Mouse (Mus musculus): Measurements from ENCODE around the gene Ctrc. TPM values are rescaled to one million over a fixed set of nuclear protein-coding genes. Genes with fewer than 3 reads are reported as not detected.

Ctrc gene
- not detected for polyA plus RNA-seq (2017; shearing (Covaris generic))

DNA sequence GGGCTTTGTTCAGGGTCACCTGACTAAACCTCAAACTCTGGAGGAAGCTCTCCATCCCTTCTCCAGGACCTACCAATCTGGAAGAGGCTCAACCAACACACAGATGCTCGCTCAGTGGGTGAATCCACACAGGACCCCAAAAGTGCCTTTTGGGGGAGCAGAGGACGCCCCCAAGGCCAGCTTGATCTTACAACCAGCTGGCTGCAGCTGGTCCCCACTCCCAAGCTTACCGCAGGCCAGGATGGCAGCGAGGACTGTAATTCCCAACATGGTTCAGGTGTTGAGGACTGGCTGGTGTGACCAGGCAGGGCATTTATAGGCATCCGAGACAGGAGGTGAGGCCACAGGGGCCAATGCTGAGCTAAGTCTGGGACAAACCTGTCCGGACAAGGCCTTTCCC, at the start of gene Ctrc:
Gene Ctrc, minus strand, starts transcription at position 361 of the 400 bp plus-strand sequence.

DNA sequence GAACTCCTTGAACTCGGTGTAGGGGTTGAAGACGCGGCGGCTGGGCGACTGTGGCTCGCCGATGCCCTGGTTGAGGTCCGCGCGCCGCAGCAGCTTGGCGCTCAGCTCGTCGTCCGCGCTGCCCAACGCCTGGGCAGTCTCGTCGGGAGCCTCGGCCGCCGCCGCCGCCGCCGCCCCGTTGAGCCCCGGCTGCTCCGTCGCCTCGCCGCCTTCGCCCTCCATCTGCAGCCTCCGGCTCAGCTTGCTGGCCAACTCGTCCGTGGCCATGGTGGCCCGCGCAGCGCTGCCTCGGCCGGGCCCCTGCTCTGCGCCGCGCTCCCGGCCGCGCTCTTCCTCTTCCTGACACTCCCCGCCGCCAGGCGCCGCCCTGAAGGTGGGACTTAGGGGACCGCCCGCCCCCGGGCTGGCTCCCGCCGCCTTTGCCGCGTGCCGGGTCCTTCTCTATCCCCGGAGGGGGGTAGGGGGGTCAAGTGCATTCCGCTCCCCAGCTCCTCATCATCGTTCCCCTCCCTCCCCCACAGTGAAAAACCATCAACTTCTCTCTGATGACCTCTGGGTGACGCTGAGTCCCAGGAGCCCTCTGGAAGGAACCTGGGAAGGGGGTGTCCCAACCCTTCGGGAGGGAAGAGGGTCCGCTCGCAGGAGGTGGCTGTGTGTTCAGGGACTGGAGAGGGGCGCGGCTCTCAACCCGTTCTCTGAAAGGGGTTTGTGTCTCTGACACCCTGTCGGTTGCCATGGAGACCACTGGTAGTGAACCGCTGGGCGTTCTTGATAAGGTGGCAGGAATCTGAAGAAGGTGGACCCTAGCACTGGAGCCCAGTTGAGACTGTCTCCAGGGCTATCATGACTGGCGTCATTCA, 28.7 kb upstream of the Ctrc start, which contains the start of gene Efhd2:
Gene Efhd2, minus strand, starts transcription at position 320 of the 860 bp plus-strand sequence.

DNA sequence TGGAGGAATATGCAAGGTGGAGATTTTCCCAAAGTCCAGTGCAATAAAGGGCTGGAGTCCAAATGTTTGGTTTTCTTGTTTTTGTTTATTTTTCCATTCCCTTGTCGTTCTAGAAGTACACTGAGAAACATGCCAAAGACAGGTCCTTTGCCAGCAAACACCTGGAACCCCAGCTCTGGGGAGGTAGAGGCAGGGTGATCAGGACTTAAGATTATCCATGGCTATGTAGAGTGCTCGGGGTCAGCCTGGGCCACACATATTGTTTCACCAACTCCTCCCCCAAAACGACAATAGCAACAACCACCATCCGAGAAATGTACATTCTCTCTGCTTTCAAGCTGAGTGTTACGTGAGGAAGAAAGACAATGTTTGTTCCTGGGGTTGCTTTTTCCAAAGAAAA, 20.1 kb downstream of the Ctrc start, which contains the start of gene Cela2a:
Gene Cela2a, minus strand, starts transcription at position 101 of the 400 bp plus-strand sequence.

DNA sequence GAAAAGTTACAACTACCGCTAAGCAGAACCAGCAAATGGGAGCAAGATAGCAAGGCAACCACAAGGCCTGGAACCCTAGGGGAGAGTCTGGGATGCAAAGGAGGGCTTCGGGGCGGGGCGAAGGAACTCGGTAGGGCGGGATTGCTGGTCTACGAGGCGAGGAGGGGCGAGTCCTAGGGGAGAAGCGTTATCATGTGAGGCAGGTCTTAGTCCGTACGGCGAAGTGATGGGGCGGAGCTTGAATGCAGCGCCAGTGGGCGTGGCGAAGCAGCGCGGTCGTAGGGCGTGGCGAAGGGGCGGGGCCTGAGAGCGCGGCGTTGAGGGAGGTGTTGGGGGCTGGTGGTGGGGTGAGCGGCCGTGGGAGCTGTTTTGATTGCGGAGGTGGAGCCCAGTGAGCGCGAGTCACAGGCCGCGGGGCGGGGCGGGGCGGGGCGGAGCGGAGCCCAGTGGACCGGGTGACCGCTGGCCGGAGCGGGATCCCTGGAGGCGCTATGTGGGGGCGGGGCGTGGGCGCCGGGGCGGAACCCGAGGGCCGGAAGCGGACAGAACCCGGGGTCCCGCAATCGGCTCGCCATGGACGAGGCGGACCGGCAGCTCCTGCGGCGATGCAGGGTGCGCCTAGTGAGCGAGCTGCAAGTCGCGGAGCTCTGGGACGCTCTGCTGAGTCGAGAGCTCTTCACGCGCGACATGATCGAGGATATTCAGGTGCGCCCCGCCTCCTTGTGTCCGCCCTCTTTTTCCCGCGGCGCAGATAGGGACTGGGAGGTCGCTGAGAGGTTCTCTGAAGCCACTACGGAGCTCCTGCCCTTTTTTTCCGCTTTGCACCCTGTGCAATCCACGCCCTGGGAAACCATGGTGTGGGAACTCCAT, 52.6 kb downstream of the Ctrc start, which contains the start of gene Casp9:
Gene Casp9, plus strand, starts transcription at position 331 of the 870 bp plus-strand sequence.

DNA sequence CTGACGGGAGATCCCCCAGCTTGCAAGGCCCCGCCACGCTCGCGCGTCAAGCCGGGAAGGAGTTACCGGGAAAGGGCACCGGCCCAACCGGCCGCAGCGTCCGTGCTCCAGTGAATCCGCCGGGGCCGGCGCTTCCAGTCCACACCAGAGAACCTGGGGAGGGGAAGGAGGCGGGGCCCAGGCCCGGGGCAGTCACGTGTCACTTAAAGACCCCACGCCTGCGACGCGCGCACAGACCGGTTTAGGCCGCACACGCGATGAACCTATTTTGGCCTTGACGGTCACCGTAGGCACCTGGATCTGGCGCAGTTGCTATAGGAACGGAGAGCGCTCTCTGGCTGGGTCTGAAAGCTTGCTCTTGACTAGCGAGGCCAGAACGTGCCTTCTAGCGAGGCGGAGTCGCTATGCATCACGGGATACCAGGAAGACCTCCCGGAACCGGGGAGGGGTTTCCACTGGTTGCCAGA, 55.6 kb downstream of the Ctrc start, which contains the start of gene Dnajc16:
Gene Dnajc16, minus strand, starts transcription at position 408 of the 467 bp plus-strand sequence.

Other genes with a start within 250 kb of the Ctrc start
- gene Fblim1, start 240.3 kb downstream of the Ctrc start, polyA plus RNA-seq (2017; shearing (Covaris generic)) = not detected
- gene Tmem82, start 227.7 kb downstream of the Ctrc start, polyA plus RNA-seq (2017; shearing (Covaris generic)) = not detected
- gene Slc25a34, start 222.5 kb downstream of the Ctrc start, polyA plus RNA-seq (2017; shearing (Covaris generic)) = not detected
- gene Plekhm2, start 181.5 kb downstream of the Ctrc start, polyA plus RNA-seq (2017; shearing (Covaris generic)) = 11.3 TPM
- 3.4 TPM for gene Rsc1a1, start 160.8 kb downstream of the Ctrc start, polyA plus RNA-seq (2017; shearing (Covaris generic))
- gene Ddi2, start 122.9 kb downstream of the Ctrc start, polyA plus RNA-seq (2017; shearing (Covaris generic)) = 55.0 TPM
- gene Agmat, start 99.7 kb downstream of the Ctrc start, polyA plus RNA-seq (2017; shearing (Covaris generic)) = not detected
- 2.7 TPM for gene Dnajc16, start 55.4 kb downstream of the Ctrc start, polyA plus RNA-seq (2017; shearing (Covaris generic))
- gene Casp9, start 52.7 kb downstream of the Ctrc start, polyA plus RNA-seq (2017; shearing (Covaris generic)) = 8.6 TPM
- gene Cela2a, start 20.2 kb downstream of the Ctrc start, polyA plus RNA-seq (2017; shearing (Covaris generic)) = not detected
- 59.9 TPM for gene Efhd2, start 28.6 kb upstream of the Ctrc start, polyA plus RNA-seq (2017; shearing (Covaris generic))
- not detected for gene Fhad1, start 168.7 kb upstream of the Ctrc start, polyA plus RNA-seq (2017; shearing (Covaris generic))
- gene Tmem51, start 237.9 kb upstream of the Ctrc start, polyA plus RNA-seq (2017; shearing (Covaris generic)) = not detected

All from naive thymus-derived CD4-positive, alpha-beta T cell, adult 5 months (primary cell).